Mouse (Mus musculus) inflammation-experienced regulatory T-cells (primary cell): ENCODE data around the gene Wdcp. TPM values are rescaled to one million over a fixed set of nuclear protein-coding genes. Genes with fewer than 3 reads are reported as not detected.

Source experiments
- polyA plus RNA-seq, 2 experiments: library from polyadenylated mRNA; unstranded; fragments of 100-300 nt; shearing (Covaris generic); gene quantifications; one replicate each; pipeline ENCODE4 v1.2.1; 2017

Gene Wdcp
- 10 to 100 TPM in 1 of 2 experiments, 1 to 10 TPM in 1; 7.4 to 19.2 TPM for polyA plus RNA-seq

DNA sequence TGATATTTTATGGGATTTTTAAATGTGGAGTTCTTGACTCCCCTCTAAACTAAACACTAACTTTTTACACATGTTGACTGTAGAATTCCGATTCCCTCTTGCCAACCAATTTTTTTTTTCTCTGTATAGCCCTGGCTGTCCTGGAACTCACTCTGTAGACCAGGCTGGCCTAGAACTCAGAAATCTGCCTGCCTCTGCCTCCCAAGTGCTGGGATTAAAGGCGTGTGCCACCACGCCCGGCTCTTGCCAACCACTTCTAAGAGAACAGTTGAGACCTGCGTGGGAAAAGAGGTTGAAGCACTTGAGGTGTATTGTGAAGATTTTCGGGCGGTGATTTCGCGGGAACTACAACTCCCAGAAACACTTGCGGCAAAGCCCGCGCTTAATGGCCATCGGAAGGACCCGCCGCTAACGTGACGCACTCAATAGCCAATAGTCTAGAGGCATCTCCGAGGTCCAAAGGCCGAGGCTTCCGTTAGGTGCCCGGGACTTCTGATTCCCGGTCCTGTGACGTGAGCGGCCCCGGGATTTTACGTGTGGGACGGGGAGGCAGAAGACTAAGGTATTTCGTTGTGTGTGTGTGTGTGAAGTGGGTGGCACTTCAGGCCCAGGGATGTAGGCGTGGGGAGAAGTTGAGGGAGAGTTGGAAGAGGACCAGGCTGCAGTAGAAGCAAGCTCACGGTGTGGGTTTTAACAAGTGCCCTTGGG is at the start of gene Wdcp:
Gene Wdcp, plus strand, starts transcription at position 414 of the 708 bp plus-strand sequence.

GRCm38 (mm10) chr12:4817361-4818101 is 25.6 kb upstream of the Wdcp start, which contains the start of gene Sf3b6:
Gene Sf3b6, plus strand, starts transcription at chr12:4817544.

GRCm38 (mm10) chr12:4841392-4841887 is 1.7 kb upstream of the Wdcp start, which contains the start of gene Fkbp1b:
Gene Fkbp1b, minus strand, starts transcription at chr12:4841591.

DNA sequence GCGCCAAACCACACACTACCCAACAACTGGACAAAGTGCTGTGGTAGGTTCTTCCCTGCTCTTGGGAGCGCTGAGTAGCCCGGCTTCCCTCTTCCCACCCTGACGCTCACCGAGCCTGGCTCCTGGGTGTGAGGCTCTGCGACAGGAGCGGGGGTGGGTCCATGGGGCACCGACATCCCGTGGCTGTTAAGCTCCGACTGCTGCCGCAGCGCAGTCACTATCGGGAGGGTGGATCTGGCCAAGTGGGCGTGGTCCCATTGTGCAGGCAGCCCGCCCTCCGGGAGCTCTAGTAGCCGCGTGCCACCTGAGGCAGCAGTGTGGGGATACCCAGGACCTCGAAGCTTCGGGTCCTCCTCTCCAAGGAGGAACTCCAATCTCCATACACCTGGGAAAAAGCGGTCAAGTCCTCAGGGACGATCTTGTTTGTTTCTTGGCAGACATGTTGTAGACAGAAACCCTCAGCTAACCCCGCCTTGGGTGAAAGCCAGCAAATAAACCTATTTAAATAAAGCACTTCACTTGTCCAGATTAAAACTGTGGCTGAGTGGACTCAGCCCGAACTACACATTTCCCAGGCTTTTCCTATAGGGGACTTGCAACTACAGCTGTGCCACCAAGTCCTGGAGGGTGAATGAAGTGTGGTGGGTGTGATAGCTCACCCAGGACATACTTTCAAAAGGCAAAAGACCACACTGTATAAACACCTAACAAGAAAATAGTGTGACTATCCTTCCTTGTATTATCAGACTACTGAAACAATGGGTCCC is 31.2 kb downstream of the Wdcp start, which contains the start of gene Mfsd2b:
Gene Mfsd2b, minus strand, starts transcription at position 199 of the 767 bp plus-strand sequence.

GRCm38 (mm10) chr12:4906951-4907906 is 64.1 kb downstream of the Wdcp start, which contains the start of gene Ubxn2a:
Gene Ubxn2a, minus strand, starts transcription at chr12:4907705.

Other genes with a start within 250 kb of the Wdcp start
- under 1 TPM; 0.25 to 0.94 TPM for gene Fam228a, start 104.9 kb upstream of the Wdcp start, polyA plus RNA-seq
- under 1 TPM in 1 of 2 experiments, not detected in 1; 0.25 TPM for gene Pfn4, start 74.3 kb upstream of the Wdcp start, polyA plus RNA-seq
- gene Fam228b, start 74.0 kb upstream of the Wdcp start, polyA plus RNA-seq: 1 to 10 TPM in 1 of 2 experiments, under 1 TPM in 1; 0.43 to 1.0 TPM
- gene Sf3b6, start 25.8 kb upstream of the Wdcp start, polyA plus RNA-seq: 100 to 1,000 TPM; 373 to 386 TPM
- not detected for gene Fkbp1b, start 1.7 kb upstream of the Wdcp start, polyA plus RNA-seq
- gene Mfsd2b, start 31.1 kb downstream of the Wdcp start, polyA plus RNA-seq: 1 to 10 TPM in 1 of 2 experiments, under 1 TPM in 1; 0.60 to 1.3 TPM
- gene Ubxn2a, start 64.4 kb downstream of the Wdcp start, polyA plus RNA-seq: 10 to 100 TPM; 34.2 to 39.2 TPM
- 10 to 100 TPM; 46.1 to 58.1 TPM for gene Atad2b, start 74.0 kb downstream of the Wdcp start, polyA plus RNA-seq